Mouse (Mus musculus): ENCODE measurements around the gene Tubgcp5.

DNA sequence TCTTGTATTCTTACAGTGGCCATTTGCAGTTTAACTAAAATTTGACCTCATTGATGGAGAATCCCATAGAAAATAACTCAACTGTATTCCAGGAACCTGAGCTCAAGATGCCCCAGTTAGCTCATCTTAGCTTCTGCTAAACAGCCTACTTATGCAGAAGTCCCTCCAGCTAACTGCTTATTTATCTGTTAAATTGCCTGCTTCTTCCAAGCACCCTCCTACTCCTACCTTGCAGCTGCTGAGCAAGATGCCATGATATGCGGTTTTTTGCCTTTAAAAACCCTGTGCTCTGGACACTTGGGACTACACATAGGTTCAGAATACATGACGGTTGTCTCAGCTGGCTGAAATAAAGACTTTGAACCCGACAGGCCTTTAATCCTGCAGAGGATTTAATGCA, 34.6 kb upstream of the Tubgcp5 start:
- TF ChIP-seq CTCF (conservative IDR thresholded peaks at IDR 0.05; ENCODE audit: low read length) (no peak), POU5F1 (IDR thresholded peaks at IDR 0.05; ENCODE audit: borderline replicate concordance, low read length) (no peak)
